Mouse (Mus musculus) cerebellum, adult (tissue): ENCODE data around the gene Cmc1.
A peak's percentile ranks its signal among the peaks of the same experiment; 100 is the strongest.

ENCODE experiments used
- ATAC-seq: cut with Nextera tagmentation; 2 replicates; pipeline ENCODE4 v1.9.2; 2017; ENCODE audit warnings: mild to moderate bottlenecking, moderate library complexity, mixed read lengths; ENCODE audit not compliant: insufficient number of reproducible peaks, low FRiP score, low TSS enrichment

The Cmc1 gene

DNA sequence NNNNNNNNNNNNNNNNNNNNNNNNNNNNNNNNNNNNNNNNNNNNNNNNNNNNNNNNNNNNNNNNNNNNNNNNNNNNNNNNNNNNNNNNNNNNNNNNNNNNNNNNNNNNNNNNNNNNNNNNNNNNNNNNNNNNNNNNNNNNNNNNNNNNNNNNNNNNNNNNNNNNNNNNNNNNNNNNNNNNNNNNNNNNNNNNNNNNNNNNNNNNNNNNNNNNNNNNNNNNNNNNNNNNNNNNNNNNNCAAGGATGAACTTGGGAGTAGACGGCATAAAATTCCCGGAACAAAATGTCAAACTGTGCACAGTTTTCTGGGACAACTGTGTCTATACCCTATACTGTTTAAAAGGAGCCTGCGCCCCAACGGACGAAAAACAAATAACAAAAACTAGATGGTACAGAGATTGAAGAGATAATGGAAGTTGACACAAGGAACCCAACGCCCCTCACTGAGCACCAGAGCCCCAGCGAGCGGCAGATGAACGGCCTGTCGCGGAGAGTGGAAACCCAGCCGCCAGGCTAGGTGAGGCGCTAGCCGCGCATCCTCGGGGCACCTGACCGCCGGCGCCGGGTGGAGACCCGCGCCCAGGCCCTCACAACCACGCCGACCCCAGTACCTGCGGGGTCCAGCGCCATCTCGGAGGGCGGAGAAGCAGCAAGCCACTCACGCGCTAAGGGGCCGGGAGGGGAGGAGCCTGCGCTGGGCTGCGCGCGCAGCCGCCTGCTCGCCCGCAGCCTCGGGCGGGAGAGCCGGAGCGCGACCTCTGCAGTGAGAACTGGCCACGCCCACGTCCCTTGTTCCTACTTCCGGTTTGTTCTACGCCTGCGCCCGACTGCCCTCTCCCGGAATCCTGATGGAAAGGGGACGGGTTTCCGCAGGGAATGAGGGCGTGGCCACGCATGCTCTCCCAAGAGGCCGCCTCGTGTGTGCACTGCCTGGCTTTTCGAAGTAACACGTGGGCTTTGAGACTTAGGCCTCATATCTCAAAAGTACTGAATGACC is at the start of gene Cmc1:
Cmc1 (minus strand) TSS at position 771 of the 996 bp plus-strand sequence.
- peak; percentile 95 for ATAC-seq

DNA sequence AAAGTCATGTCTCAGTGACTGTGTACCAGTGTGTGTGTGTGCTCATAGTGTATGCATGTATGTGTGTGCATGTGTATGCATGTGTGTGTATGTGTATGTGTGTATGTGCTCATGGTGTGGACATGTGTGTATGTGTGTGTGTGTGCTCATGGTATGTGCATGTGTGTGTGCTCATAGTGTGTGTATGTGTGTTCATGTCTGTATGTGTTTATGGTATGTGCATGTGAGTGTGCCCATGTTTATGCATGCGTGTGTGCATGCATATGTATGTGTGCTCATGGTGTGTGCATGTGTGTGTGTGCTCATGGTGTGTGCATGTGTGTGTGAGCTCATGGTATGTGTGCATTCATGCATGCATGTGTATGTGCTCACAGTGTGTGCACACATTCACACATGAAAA is 48.6 kb upstream of the Cmc1 start:
- ATAC-seq, result no peak

DNA sequence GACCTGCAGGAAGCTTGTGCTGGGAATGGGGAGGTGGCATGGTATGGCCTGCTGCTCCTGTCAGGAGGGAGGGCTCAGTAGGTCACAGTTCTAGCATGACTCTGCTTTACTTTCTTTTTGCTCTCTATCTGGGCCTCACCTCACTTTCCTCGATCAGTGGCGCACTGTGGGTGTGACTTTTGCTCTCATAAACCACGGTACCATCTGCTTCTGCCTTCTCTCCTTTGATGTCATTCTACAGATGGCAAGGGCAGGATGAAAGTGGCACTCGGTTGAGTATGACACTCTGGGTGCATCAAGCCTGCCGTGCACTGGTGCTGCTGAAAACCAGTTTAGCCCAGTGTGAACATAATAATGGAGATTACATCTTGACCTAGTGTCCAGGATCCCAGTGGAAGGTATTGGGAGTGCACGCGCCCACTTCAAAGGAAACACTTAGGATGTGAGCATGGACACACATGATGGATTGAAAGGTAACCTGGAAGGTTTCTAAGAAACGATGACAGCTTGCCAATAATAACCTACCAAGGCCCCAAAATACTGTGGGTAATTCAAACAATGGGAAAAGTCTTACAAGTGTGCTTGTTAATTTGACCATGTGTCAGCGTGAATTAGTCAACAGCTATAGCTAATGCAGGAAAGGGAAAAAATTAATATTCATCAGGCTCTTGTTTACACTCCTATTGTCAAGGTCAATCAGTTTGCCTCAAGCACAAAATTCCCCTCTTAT is 46.8 kb upstream of the Cmc1 start:
- ATAC-seq, result no peak

GRCm38 (mm10) chr9:118193263-118193662 is 43.3 kb upstream of the Cmc1 start:
- ATAC-seq, result no peak

GRCm38 (mm10) chr9:118191276-118191675 is 41.3 kb upstream of the Cmc1 start:
- ATAC-seq, result no peak

DNA sequence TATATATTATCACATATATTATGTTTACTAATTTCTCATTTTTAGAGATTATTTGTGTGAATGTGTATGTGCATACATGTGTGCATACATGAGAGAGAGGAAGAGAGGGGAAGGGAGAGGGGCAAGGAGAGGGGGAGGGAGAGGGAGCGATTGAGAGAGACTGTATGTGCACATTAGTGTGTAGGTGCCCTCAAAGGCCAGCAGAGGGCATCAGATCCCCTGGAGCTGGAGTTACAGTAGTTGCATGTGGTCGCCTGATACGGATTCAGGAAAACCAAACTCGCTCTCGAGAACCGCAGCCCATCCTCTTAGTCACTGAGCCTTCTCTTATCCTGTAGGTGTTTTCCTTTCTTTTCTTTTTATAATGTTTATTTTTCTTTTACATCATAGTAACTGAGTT is 38.4 kb upstream of the Cmc1 start:
- ATAC-seq, result no peak

DNA sequence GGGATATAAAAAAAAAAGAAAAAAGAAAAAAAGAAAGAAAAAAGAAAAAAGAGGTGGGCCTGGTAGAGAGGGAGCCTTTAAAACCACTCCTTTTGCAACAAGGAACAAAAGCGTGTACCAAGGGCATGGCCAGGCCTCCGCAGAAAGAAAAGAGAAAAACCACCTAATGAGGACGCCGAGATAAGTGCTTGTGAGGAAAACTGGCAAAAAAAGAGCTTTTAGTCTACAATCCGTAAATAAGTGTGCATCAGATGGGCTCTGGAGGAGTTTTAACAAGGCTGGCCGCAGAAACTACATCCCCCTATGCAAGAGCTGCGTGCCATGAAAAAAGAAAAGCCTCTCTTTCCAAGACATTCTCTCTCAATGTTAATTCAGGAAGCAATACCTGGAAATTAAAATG is 37.4 kb upstream of the Cmc1 start:
- ATAC-seq, result no peak

GRCm38 (mm10) chr9:118186776-118187175 is 36.8 kb upstream of the Cmc1 start:
- ATAC-seq, result no peak

- peak; percentile 84 for ATAC-seq
Observed at GRCm38 (mm10) chr9:118179136-118180025, 29.4 kb upstream of the Cmc1 start.

GRCm38 (mm10) chr9:118176687-118177086 is 26.7 kb upstream of the Cmc1 start:
- no peak for ATAC-seq

DNA sequence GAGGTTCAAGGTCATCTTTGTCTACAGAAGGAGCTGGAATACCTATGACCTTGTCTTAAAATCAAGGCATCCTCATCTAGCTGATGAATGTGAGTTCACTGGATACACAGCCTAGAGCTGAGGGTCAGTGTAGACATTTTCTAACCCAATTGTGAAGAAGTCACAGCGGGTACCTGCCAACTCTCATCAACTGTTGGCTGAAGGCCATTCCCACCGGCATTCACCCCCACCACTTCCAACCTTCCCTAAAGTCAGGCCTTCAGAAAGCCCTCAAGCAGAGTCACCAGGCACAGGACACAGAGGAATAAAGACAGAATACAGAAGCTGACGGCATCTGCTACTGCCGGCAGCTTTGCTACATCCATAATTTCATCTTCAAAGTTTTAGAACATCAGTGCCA is 25.4 kb upstream of the Cmc1 start:
- ATAC-seq, result no peak

DNA sequence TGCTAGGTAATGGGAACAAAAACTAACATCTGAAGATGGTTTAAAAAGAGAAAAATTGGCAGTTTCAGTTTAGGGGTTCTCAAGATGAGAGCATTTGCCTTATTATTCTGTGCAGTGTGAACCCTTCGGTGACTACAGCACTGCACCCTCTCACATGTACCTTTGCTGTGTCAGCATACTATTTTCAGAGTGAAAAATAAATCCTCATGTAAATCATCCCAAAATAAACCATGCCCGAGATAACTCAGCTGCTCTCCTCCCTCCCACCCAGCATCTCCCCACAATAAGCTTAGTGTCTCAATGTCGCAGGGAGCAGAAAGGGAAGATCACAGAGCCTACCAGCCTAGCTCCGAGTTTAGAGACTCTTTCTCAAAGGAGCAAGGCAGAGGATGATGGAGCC is 23.1 kb upstream of the Cmc1 start:
- ATAC-seq, result no peak

- no peak for ATAC-seq
Observed at GRCm38 (mm10) chr9:118168544-118168943, 18.6 kb upstream of the Cmc1 start.

- no peak for ATAC-seq
Observed at GRCm38 (mm10) chr9:118167606-118168005, 17.6 kb upstream of the Cmc1 start.

DNA sequence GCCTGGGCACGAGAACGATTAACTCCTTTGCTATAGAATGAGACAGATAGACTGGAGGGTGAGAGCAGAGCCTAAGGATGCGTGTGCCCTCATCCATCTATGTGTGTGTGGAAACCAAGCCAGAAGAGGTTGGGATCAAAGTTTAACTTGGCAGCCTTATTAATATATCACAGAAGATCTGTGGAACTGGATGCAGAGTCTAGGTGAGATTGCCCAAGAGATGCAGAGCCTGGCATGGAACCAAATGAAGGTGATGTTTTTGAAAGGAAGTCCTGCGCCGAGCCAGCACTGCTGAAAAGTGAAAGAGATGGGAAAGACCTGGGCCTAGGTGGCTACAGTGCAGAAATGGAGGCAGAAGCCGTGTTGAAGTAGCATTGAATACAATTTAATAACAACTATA is 11.6 kb upstream of the Cmc1 start:
- ATAC-seq, result no peak

- ATAC-seq, result no peak
Observed at GRCm38 (mm10) chr9:118159936-118160335, 10.0 kb upstream of the Cmc1 start.

DNA sequence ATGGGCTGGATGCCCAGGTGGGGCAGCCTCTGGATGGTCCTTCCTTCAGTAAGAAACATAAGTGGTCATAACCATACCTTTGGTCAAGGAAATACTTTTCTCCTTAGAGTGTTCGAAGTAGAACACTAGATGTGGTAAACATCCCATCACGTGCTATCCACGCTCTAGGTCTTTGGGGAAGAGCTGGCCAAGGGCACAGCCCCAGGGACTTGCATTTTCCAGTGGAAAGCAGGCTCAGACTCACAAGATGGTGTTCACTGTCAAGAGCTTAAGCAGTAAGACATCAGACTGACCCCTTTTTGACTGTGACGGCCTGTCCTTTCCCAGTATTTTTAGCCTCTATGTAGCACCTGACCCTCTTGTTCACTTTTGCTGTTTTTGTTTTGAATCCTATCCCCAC is 8.2 kb upstream of the Cmc1 start:
- ATAC-seq, result no peak

- ATAC-seq, result no peak
Observed at GRCm38 (mm10) chr9:118157234-118157633, 7.3 kb upstream of the Cmc1 start.

DNA sequence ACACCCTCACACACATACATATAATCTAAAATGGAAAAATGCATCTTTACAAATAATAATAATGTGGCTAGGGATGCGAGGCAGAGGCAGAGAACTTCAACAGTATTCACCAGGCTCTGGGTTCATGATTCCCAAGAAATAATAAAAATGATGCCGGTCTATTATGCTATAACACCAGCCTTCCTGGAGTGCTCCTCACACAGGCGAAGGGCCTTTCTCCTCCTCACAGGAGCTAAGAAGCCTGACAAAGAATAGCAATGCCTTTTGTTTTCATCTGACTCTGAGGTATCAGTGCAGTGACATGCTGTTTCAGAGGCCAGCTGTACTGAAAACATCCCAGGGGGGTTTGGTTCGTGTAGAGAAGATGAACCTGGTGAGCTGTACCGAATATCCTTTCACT is 4.7 kb upstream of the Cmc1 start:
- ATAC-seq, result no peak

GRCm38 (mm10) chr9:118151221-118151507 is 1.2 kb upstream of the Cmc1 start:
- ATAC-seq, result no peak
